Mouse (Mus musculus): ENCODE measurements around the gene Tmem245. TPM values are rescaled to one million over a fixed set of nuclear protein-coding genes. Genes with fewer than 3 reads are reported as not detected.
A peak's percentile ranks its signal among the peaks of the same experiment; 100 is the strongest.

The Tmem245 gene
- polyA plus RNA-seq, 2 experiments, result 1.4 to 2.0 TPM

GRCm38 (mm10) chr4:56837661-56838060 is 109.6 kb downstream of the Tmem245 start:
- 81% methylated on average over 6 of the region's 6 CpGs for WGBS (ENCODE audit: insufficient replicate concordance)
- Histone ChIP-seq H3K36me3 (replicated peaks; ENCODE audit: control insufficient read depth, insufficient read depth, low read depth) (no peaks in the 10 kb centered on the region; the same call in 1 of the 2 replicates), H3K4me1 (replicated peaks; ENCODE audit: control insufficient read depth in 2 of 2, insufficient read depth in 2 of 2, low read length in 1 of 2) (no peaks in the 10 kb centered on the region; a peak in 1 of 4 replicates), H3K27me3 (ENCODE audit: control insufficient read depth, insufficient read depth, low read length) (no peaks in the 10 kb centered on the region), H3K9ac (replicated peaks) (no peak overlapping the region), H3K27ac (no peak overlapping the region), H3K4me2 (ENCODE audit: low read depth) (no peak overlapping the region), H3K4me3 (ENCODE audit: insufficient read depth in 1 of 2, low read depth in 2 of 2, low read length in 2 of 2) (no peak overlapping the region), H3K9me3 (ENCODE audit: control insufficient read depth, low read length) (no peaks in the 10 kb centered on the region)
- ATAC-seq (ENCODE audit: insufficient read depth), result no peak
- DNase-seq (ENCODE audit: low read depth in 3 of 3, low spot score in 3 of 3), result no peak
- no peak for TF ChIP-seq CTCF (IDR thresholded peaks at IDR 0.05; ENCODE audit: low read depth)
- no peak for TF ChIP-seq EP300 (IDR thresholded peaks at IDR 0.05; ENCODE audit: low read depth)

- ATAC-seq (ENCODE audit: insufficient read depth) (no peak), DNase-seq (ENCODE audit: low read depth in 3 of 3, low spot score in 3 of 3) (no peak)
- Histone ChIP-seq H3K4me2 (ENCODE audit: low read depth) (no peak overlapping the region), H3K27ac (no peak overlapping the region), H3K36me3 (replicated peaks; ENCODE audit: control insufficient read depth, insufficient read depth, low read depth) (no peaks in the 10 kb centered on the region), H3K27me3 (ENCODE audit: control insufficient read depth, insufficient read depth, low read length) (no peaks in the 10 kb centered on the region), H3K9ac (replicated peaks) (no peak overlapping the region), H3K4me3 (ENCODE audit: insufficient read depth in 1 of 2, low read depth in 2 of 2, low read length in 2 of 2) (no peak overlapping the region), H3K9me3 (ENCODE audit: control insufficient read depth, low read length) (no peaks in the 10 kb centered on the region), H3K4me1 (replicated peaks; ENCODE audit: control insufficient read depth in 2 of 2, insufficient read depth in 2 of 2, low read length in 1 of 2) (no peaks in the 10 kb centered on the region)
- WGBS (ENCODE audit: insufficient replicate concordance), result 85% methylated on average over 7 of the region's 7 CpGs
- TF ChIP-seq CTCF (IDR thresholded peaks at IDR 0.05; ENCODE audit: low read depth) (no peak), EP300 (IDR thresholded peaks at IDR 0.05; ENCODE audit: low read depth) (no peak)
Measured at GRCm38 (mm10) chr4:56831998-56832397, 115.2 kb downstream of the Tmem245 start.

- Histone ChIP-seq H3K4me3 (ENCODE audit: insufficient read depth in 1 of 2, low read depth in 2 of 2, low read length in 2 of 2) (no peak overlapping the region), H3K4me1 (replicated peaks; ENCODE audit: control insufficient read depth in 2 of 2, insufficient read depth in 2 of 2, low read length in 1 of 2) (no peaks in the 10 kb centered on the region), H3K27me3 (ENCODE audit: control insufficient read depth, insufficient read depth, low read length) (no peaks in the 10 kb centered on the region), H3K9ac (replicated peaks) (no peak overlapping the region), H3K4me2 (ENCODE audit: low read depth) (no peak overlapping the region), H3K36me3 (replicated peaks; ENCODE audit: control insufficient read depth, insufficient read depth, low read depth) (no peaks in the 10 kb centered on the region), H3K9me3 (ENCODE audit: control insufficient read depth, low read length) (no peaks in the 10 kb centered on the region), H3K27ac (no peak overlapping the region)
- 36% methylated on average over 13 of the region's 13 CpGs for WGBS (ENCODE audit: insufficient replicate concordance)
- TF ChIP-seq CTCF (IDR thresholded peaks at IDR 0.05; ENCODE audit: low read depth), result no peak
- DNase-seq (ENCODE audit: low read depth in 3 of 3, low spot score in 3 of 3), result no peak
- 0 out of 2 replicates have a peak, but pooled peaks have one; percentile 8 for ATAC-seq (ENCODE audit: insufficient read depth)
Measured at GRCm38 (mm10) chr4:56831013-56831609, 116.1 kb downstream of the Tmem245 start.

- TF ChIP-seq EP300 (IDR thresholded peaks at IDR 0.05; ENCODE audit: low read depth) (no peak), CTCF (IDR thresholded peaks at IDR 0.05; ENCODE audit: low read depth) (no peak)
- no peaks in the 10 kb centered on the region for H3K36me3 ChIP-seq (replicated peaks; ENCODE audit: control insufficient read depth, insufficient read depth, low read depth)
- no peaks in the 10 kb centered on the region for H3K4me1 ChIP-seq (replicated peaks; ENCODE audit: control insufficient read depth in 2 of 2, insufficient read depth in 2 of 2, low read length in 1 of 2)
- no peak overlapping the region for H3K27ac ChIP-seq
- WGBS (ENCODE audit: insufficient replicate concordance), result 82% methylated on average over 7 of the region's 7 CpGs
- ATAC-seq (ENCODE audit: insufficient read depth) (no peak), DNase-seq (ENCODE audit: low read depth in 3 of 3, low spot score in 3 of 3) (no peak)
- no peaks in the 10 kb centered on the region for H3K27me3 ChIP-seq (ENCODE audit: control insufficient read depth, insufficient read depth, low read length)
- H3K4me3 ChIP-seq (ENCODE audit: insufficient read depth in 1 of 2, low read depth in 2 of 2, low read length in 2 of 2), result no peak overlapping the region
- H3K9ac ChIP-seq (replicated peaks), result no peak overlapping the region
- H3K9me3 ChIP-seq (ENCODE audit: control insufficient read depth, low read length), result no peaks in the 10 kb centered on the region
- no peak overlapping the region for H3K4me2 ChIP-seq (ENCODE audit: low read depth)
Measured at GRCm38 (mm10) chr4:56829511-56829921, 117.7 kb downstream of the Tmem245 start.

- ATAC-seq (ENCODE audit: insufficient read depth), result no peak
- Histone ChIP-seq H3K9ac (replicated peaks) (no peak overlapping the region), H3K27ac (no peak overlapping the region), H3K9me3 (ENCODE audit: control insufficient read depth, low read length) (no peaks in the 10 kb centered on the region), H3K27me3 (ENCODE audit: control insufficient read depth, insufficient read depth, low read length) (no peaks in the 10 kb centered on the region), H3K4me1 (replicated peaks; ENCODE audit: control insufficient read depth in 2 of 2, insufficient read depth in 2 of 2, low read length in 1 of 2) (no peaks in the 10 kb centered on the region), H3K36me3 (replicated peaks; ENCODE audit: control insufficient read depth, insufficient read depth, low read depth) (no peaks in the 10 kb centered on the region), H3K4me2 (ENCODE audit: low read depth) (no peak overlapping the region), H3K4me3 (ENCODE audit: insufficient read depth in 1 of 2, low read depth in 2 of 2, low read length in 2 of 2) (no peak overlapping the region)
- 65% methylated on average over 3 of the region's 3 CpGs for WGBS (ENCODE audit: insufficient replicate concordance)
- DNase-seq (ENCODE audit: low read depth in 3 of 3, low spot score in 3 of 3), result no peak
- TF ChIP-seq EP300 (IDR thresholded peaks at IDR 0.05; ENCODE audit: low read depth) (no peak), CTCF (IDR thresholded peaks at IDR 0.05; ENCODE audit: low read depth) (no peak)
Measured at GRCm38 (mm10) chr4:56828932-56829331, 118.3 kb downstream of the Tmem245 start.
